Mouse (Mus musculus): ENCODE results near the gene Fosl1.
"Not testable (repeated sequence)": the region's sequence is repeated elsewhere in the genome, so short reads cannot be mapped to it uniquely, and the experiment has no call there.

Gene Fosl1

DNA sequence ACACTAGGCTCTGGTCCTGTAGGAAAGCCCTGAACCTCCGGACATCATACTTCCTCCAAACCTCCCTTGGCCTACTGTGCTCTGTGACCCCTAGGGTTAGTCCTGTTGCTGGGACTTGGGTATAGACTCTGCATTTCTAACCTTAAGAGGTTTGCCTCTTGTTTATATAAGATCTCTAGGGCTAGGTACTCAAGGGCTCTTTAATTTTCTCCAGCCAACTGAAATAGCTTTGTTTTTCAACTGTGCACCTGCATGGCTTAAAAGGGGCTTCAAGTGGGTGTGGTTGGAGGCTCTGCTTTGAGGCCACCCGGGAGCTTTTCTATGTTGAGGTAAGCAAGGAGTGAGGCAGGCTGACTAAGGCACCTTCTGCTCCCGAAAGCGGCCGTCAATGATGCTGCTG lies 37.1 kb downstream of the Fosl1 start:
- no peak for DNase-seq

DNA sequence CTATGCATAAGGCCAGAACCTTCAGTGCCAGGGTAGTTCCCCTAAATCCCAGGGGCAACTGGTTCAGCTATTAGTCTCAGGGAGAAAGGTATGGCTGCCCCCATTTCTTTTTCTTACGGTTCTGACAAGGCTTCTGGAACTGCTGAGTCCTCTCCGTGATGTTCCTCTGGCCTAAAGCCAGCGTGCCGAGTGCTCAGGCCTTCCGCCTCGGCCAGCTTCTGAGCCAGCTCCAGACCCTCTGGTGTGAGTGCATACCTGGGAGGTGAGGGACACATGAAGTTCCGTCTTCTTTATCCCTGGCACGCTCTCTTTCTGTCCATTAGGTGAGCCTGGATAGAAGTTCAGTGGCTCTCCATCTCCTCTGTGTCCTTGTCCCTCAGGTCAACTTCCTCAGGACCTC lies 38.0 kb downstream of the Fosl1 start:
- no peak for DNase-seq

GRCm38 (mm10) chr19:5485821-5486220 lies 38.5 kb downstream of the Fosl1 start:
- no peak for DNase-seq

DNA sequence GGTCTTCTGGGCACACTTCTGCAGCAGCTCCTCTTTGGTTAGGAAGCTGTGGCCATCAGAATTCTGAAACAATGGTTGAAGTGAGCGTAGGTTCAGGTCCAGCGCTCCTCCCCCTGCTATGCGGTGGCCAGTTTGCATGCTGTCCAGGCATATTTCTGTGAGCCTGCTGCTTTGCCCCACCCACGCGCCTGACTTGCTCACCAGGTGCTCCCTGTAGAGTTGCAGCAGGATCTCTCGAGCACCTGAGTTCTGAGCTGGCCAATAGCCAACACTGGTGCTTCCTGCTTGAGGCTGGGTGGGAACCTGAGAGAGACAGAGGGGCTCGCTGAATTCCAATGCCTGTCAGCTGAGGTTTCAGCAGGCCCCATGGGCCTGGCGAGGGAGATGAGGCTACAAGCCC lies 38.9 kb downstream of the Fosl1 start:
- DNase-seq, result no peak

DNA sequence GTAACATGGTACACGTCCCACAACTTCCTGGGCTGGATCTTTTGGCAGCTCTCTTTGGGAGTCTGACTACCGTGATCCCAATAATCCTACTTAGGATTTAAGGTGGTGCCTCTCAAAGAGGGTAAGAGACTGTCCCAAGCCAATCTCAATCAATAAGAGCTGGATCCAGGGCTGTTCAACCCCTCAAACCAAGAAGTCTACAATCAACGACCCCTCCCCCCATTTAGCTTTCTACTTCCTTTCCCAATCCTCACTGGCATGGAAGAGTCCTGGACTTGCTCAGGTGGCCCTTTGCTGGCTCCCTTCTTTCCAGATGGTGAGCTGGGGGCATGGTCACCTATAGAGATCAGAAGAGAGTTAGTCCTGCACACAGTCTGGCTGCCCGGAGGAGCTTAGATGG lies 39.4 kb downstream of the Fosl1 start:
- DNase-seq, result no peak

GRCm38 (mm10) chr19:5487768-5488550 lies 40.6 kb downstream of the Fosl1 start, which contains the start of gene Mus81:
Gene Mus81, minus strand, starts transcription at chr19:5488402.
- peak; percentile 91 to 95 for DNase-seq

- DNase-seq, result peak; percentile 98 to 99
Measured at GRCm38 (mm10) chr19:5488878-5489571, 41.7 kb downstream of the Fosl1 start.

DNA sequence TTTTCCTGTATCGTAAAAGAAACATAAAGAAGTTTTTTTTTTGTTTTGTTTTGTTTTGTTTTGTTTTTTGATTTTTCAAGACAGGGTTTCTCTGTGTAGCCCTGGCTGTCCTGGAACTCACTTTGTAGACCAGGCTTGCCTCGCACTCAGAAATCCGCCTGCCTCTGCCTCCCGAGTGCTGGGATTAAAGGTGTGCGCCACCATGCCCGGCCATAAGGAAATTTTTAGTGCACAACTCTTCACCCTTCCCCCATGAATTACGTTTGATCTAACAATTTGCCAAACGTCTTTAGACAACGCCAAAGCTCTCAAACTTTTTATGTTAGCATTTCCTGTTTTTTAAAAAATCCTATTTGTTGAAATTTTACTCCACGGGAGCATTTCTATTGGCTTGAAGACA lies 42.4 kb downstream of the Fosl1 start:
- DNase-seq, result not testable (repeated sequence)

DNA sequence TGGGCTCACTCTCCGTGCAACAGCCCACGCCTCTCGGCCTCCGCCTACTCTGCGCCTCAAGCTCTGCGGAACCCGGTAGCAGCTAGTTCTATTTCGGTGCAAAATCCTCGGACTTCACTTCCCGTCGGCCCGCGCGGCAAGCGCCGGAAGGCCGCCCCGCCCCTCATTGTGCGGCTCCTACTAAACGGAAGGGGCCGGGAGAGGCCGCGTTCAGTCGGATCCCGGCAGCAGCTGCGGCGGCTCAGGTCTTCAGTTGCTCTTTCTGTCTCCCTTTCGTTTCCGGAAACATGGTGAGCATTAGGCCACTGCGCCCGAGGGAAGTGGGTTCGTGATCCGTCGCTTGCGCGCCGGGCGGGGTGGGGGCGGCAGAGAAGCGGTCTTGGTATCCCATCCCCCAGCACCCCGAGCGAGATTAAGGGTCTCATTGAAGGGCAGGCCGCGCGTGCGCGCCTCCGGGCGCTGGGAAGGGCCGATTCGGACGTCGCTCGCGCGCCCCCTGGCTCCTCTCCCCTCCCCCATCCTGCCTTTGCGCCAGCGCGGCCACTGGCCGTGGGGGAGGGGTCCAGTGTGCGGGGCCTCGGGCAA lies 43.1 kb downstream of the Fosl1 start, which contains the start of gene Cfl1:
Gene Cfl1 (plus strand): TSS at position 143 of the 585 bp plus-strand sequence.
- peak; percentile 96 for DNase-seq

DNA sequence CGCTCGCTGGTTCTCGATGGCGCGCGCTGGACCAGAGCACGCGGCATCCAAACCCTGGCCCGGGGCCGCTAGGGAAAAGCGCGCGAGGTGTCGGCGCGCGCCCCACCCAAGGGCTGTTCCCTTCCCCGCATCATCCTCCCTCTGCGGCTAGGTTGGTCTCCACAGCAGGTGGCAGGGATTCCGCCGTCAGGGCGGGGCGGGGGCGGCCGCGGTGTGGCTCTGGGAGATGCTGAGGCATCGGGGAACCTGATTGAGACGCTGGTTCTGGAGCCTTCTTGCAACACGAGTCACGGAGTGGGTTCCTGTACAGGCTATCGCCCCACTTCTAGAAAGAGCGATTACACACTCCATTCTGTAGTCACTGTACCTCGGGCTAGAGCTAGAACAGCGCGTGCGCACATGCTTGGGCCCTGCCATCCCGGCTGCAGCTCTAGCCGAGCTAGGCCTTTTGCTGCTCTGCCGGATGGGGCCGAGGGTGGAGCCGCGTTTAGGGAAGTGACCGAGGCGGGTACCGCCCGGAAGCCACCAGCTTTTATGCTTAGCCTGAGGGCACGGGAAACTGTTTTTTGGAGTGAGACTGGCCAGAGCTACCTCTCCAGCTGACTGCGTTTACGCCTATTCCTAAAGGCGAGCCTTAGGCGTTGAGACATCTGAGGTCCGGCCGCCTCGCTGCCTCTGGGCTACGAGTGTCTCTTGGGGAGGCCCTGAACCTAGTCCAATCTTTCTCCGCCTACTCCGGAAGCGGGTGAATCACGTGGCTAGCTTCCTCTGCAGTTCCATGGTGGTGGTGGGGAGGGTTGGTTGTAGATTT lies 43.8 kb downstream of the Fosl1 start:
- DNase-seq, result peak; percentile 77 to 86

DNA sequence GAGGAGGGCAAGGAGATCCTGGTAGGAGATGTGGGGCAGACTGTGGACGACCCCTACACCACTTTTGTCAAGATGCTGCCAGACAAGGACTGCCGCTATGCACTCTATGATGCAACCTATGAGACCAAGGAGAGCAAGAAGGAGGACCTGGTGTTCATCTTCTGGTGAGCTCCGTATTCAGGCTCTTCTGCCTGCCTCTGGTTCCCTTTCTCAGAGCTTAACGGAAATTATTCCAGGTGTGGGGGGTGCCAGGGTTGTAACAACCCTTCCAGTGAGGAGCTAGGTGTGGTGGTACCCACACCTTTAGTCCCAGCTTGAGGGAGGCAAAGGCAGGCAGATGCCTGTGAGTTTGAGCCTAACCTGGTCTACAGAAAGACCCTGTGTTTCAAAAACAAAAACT lies 45.3 kb downstream of the Fosl1 start:
- no peak for DNase-seq

DNA sequence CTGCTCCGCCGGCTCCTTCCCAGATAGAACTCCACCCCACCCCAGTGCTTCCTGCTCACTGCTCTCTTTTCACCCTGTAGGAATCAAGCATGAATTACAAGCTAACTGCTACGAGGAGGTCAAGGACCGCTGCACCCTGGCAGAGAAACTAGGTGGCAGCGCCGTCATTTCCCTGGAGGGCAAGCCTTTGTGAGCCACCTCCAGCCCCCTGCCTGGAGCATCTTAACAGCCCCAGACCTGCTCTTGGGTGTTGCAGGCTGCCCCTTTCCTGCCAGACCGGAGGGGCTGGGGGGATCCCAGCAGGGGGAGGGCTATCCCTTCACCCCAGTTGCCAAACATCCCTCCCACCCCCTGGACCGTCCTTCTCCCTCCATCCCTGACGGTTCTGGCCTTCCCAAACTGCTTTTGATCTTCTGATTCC lies 46.0 kb downstream of the Fosl1 start:
- DNase-seq, result not testable (repeated sequence)

GRCm38 (mm10) chr19:5494314-5494713 lies 47.0 kb downstream of the Fosl1 start:
- no peak for DNase-seq

- DNase-seq, result no peak
Measured at GRCm38 (mm10) chr19:5495353-5496051, 48.2 kb downstream of the Fosl1 start.

DNA sequence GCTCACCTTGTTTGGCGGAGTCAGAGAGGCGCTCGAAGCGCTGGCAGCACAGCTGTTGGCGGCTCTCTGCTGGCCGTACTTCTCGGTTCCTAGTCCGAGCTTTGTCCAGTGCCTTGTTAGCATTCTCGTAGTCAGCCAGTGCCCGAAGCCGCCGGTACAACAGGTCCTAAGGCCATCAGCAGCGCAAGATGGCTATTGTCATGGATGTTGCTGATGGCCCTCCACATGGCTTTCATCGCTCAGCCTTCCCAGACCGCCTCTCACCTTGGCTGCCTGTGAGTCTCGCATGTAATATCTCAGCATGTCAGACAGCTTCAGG lies 48.7 kb downstream of the Fosl1 start:
- DNase-seq, result no peak

DNA sequence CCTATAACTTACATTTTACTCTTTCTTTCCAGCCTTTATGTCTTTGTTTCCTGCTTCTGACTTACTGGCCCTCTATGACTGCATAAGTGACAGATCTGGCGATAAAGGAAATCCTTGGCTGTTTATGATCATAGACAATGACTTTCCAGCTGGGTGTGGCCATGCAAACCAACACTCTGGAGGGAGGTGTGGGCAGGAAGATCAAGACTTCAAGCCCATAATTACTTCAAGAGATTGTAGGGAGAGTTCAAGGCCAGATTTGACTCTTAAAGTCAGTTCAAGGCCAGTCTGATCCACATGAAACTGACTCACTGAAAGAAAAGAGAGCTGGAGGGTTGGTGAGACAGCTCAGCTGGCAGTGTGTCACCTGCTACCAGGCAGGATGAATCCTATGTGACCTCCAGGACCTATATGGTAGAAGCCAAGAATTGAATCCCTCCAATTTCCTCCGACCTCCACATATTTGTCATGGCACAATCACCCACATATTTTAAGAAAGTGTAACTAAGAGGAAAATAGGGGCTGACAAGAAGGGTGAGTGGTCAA lies 53.1 kb downstream of the Fosl1 start:
- no peak for DNase-seq

- DNase-seq, result no peak
Measured at GRCm38 (mm10) chr19:5503687-5504086, 56.3 kb downstream of the Fosl1 start, which contains the start of gene 1700020D05Rik. Gene 1700020D05Rik, minus strand, starts transcription at chr19:5503787.
